Mouse (Mus musculus) spleen, postnatal 4 days (tissue): Measurements from ENCODE around the gene Olfr309.
"Not testable (repeated sequence)": the region's sequence is repeated elsewhere in the genome, so short reads cannot be mapped to it uniquely, and the experiment has no call there.

Source experiments
- DNase-seq, 2 experiments: peaks; one replicate each; pipeline ENCODE4 v3.0.0; 2022; ENCODE audit warnings: low spot score in 2 of 2

Olfr309 gene

GRCm38 (mm10) chr7:86313608-86314007 lies at the start of gene Olfr309:
Olfr309 (minus strand) TSS chr7:86313708.
- no peak for DNase-seq

DNA sequence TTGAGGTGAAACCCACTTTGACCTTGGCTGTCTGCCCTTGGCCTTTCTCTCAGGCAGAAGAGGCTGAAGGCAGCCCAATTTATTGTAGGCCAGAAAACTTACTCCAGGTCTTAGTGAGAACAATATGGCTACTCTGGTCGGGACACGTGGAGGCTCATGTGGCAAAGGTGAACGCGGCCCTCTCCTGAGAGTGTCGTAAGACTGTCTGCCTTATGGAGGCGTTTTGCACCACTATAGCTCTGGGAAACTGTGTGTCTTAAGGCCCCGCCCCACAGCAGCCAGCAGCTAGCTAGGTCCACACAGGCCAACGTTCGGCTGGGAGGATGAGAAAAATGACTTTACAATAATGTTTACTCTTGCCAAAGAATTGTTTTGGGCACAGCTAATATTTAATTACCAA lies 32.8 kb upstream of the Olfr309 start:
- not testable (repeated sequence) for DNase-seq

GRCm38 (mm10) chr7:86344253-86344652 lies 30.7 kb upstream of the Olfr309 start:
- DNase-seq = no peak

- DNase-seq = no peak
Measured at GRCm38 (mm10) chr7:86342881-86343565, 29.5 kb upstream of the Olfr309 start.

DNA sequence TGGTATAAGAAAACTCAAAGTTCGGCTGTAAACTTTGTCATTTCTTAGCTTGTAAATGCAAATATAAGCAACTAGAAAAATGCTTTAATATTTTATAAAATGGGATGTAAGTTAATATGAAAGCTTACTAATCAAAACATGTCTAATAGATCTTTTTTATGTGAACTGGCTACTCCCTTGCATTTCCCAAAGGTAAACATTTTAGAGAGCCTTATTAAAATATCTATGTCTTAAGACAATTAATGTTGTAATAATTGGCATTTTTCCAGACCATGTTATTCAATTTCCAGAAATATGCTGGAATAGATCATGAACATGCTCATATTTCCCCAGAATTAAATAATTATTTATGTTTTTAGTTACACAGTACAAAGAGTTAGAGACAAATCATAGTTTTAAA lies 24.0 kb upstream of the Olfr309 start, which contains the start of gene Olfr307:
Olfr307 (minus strand) TSS at position 101 of the 400 bp plus-strand sequence.
- DNase-seq = no peak

DNA sequence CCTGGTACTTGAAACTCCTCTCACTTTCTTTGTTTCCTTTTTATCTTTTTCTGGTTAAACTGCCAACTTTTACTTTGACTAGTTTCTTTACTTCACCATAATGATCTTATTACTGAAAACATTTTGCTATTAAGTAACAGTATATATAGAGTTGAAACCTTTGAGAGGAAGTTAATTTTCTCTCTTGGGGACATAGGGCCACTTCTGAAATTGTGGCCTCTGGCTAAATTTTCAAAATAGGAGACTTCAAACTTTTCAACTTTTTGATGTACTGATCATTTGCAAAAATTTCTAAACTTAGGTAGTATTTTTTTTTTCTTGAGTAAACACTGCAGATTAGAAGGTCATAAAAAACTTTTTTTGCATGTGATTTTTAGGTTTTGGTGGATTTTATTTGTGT lies 12.0 kb upstream of the Olfr309 start, which contains the start of gene Olfr308:
Olfr308 (minus strand) TSS at position 101 of the 400 bp plus-strand sequence.
- no peak for DNase-seq

- DNase-seq = no peak
Measured at GRCm38 (mm10) chr7:86321323-86321722, 7.8 kb upstream of the Olfr309 start.

GRCm38 (mm10) chr7:86277072-86277471 lies 36.4 kb downstream of the Olfr309 start, which contains the start of gene Olfr310:
Olfr310 (minus strand) TSS chr7:86277172.
- no peak for DNase-seq
